Mouse (Mus musculus) cortical plate, adult 2 months (tissue): Measurements from ENCODE around the gene Crb1. TPM values are rescaled to one million over a fixed set of nuclear protein-coding genes. Genes with fewer than 3 reads are reported as not detected.

ENCODE experiments used
- H3K27ac ChIP-seq: fragments of 200-500 bp; 2 replicates; pipeline ENCODE4 v1.5.1; 2012; ENCODE audit warnings: low read length, control low read depth, inconsistent platforms; ENCODE audit not compliant: insufficient read depth
- H3K4me1 ChIP-seq: fragments of 200-500 bp; 2 replicates; pipeline ENCODE4 v1.6.1; 2011; ENCODE audit warnings: low read length; ENCODE audit not compliant: control insufficient read depth, insufficient read depth
- H3K4me3 ChIP-seq: fragments of 200-500 bp; 2 replicates; pipeline ENCODE4 v1.5.1; 2011; ENCODE audit warnings: mild to moderate bottlenecking, low read length, control low read depth; ENCODE audit not compliant: insufficient read depth
- CTCF ChIP-seq: fragments of 200-500 bp; IDR thresholded peaks from 2 replicates; pipeline ENCODE4 v1.5.1; 2011; ENCODE audit warnings: mild to moderate bottlenecking, control low read depth, low read length; ENCODE audit not compliant: insufficient read depth; ENCODE audit errors: extremely low read depth
- POLR2A ChIP-seq: fragments of 200-500 bp; IDR thresholded peaks from 2 replicates; pipeline ENCODE4 v1.6.1; 2011; ENCODE audit warnings: mild to moderate bottlenecking, low read length, control low read depth; ENCODE audit not compliant: insufficient read depth; ENCODE audit errors: extremely low read depth
- polyA plus RNA-seq: library from polyadenylated mRNA; depleted of rRNA; stranded (reverse); fragments of >200 nt; gene quantifications from 2 replicates; pipeline ENCODE4 v1.2.3, GENCODE M21; 2012; rRNA removed

Crb1 gene
- polyA plus RNA-seq, 1 experiment = 0.21 TPM

GRCm38 (mm10) chr1:139194011-139194410 lies 182.9 kb downstream of the Crb1 start:
- Histone ChIP-seq H3K4me3 (no peak overlapping the region), H3K27ac (no peak overlapping the region), H3K4me1 (no peaks in the 10 kb centered on the region)
- TF ChIP-seq CTCF (no peak), POLR2A (no peak)

- no peaks in the 10 kb centered on the region for H3K4me1 ChIP-seq
- TF ChIP-seq POLR2A (no peak), CTCF (no peak)
- no peak overlapping the region for H3K27ac ChIP-seq
- H3K4me3 ChIP-seq = no peak overlapping the region
These were observed 184.3 kb downstream of the Crb1 start for GRCm38 (mm10) chr1:139192635-139193034.

GRCm38 (mm10) chr1:139180481-139181149 lies 196.3 kb downstream of the Crb1 start:
- TF ChIP-seq POLR2A (no peak), CTCF (no peak)
- no peaks in the 10 kb centered on the region for H3K4me1 ChIP-seq
- H3K27ac ChIP-seq = no peak overlapping the region
- H3K4me3 ChIP-seq = no peak overlapping the region

GRCm38 (mm10) chr1:139179707-139180106 lies 197.2 kb downstream of the Crb1 start:
- no peak overlapping the region for H3K4me3 ChIP-seq
- no peak overlapping the region for H3K27ac ChIP-seq
- TF ChIP-seq CTCF (no peak), POLR2A (no peak)
- H3K4me1 ChIP-seq = no peaks in the 10 kb centered on the region

- no peak for TF ChIP-seq POLR2A
- Histone ChIP-seq H3K4me3 (no peak overlapping the region), H3K27ac (no peak overlapping the region), H3K4me1 (peaks cover 1% of the 10 kb centered on the region; the same call in 1 of the 2 replicates)
These were observed 202.7 kb downstream of the Crb1 start for GRCm38 (mm10) chr1:139174058-139174832.

DNA sequence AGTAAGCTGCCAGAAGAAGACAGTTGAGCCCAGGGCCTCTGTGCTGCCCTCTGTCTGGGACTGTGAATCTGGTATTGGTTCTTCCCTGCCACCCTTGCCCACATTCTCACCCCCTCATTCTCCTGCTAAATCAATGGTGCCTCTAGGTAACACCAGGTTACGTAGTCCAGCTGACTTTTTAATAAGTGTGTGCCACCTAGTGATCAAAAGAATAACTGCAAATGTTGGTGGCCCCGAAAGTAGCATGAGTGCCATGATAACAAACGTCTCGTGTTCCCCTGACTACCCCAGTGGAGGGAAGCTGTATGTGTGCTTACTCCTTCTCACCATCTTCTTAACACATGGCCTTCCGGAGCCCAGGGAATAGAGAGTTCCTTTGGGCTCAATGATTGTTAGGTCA lies 214.1 kb downstream of the Crb1 start:
- no peak overlapping the region for H3K4me3 ChIP-seq
- no peak overlapping the region for H3K27ac ChIP-seq
- H3K4me1 ChIP-seq = no peaks in the 10 kb centered on the region
- no peak for TF ChIP-seq POLR2A
- TF ChIP-seq CTCF = peak; percentile 37; the same call in 1 of the 2 replicates

GRCm38 (mm10) chr1:139161619-139162018 lies 215.3 kb downstream of the Crb1 start:
- Histone ChIP-seq H3K27ac (no peak overlapping the region), H3K4me3 (no peak overlapping the region), H3K4me1 (no peaks in the 10 kb centered on the region)
- TF ChIP-seq POLR2A = no peak
- TF ChIP-seq CTCF = peak; percentile 10; the same call in 1 of the 2 replicates

DNA sequence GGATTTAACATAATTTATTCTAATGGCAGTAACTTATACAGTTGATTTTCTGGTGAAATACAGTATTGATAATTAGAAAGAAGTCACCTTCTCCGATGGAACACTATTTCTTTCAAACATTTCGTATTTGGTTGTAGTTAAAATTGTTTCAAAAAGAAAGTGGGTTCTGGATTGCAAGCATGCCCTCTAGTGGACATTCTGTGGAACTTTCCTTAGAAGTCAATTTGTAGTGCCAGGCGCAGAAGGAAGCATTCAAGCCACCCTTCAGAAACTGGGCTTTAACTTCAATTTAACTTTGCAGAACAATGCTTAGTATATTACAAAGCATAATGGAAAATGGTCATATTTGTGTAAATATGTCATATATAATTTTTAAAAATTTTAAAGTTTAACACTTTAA lies 220.5 kb downstream of the Crb1 start:
- no peak overlapping the region for H3K4me3 ChIP-seq
- TF ChIP-seq CTCF = peak; percentile 59
- no peak for TF ChIP-seq POLR2A
- H3K4me1 ChIP-seq = no peaks in the 10 kb centered on the region
- no peak overlapping the region for H3K27ac ChIP-seq

GRCm38 (mm10) chr1:139153493-139153892 lies 223.4 kb downstream of the Crb1 start:
- TF ChIP-seq CTCF = no peak
- TF ChIP-seq POLR2A = no peak
- Histone ChIP-seq H3K4me1 (no peaks in the 10 kb centered on the region), H3K4me3 (no peak overlapping the region), H3K27ac (no peak overlapping the region)

- no peaks in the 10 kb centered on the region for H3K4me1 ChIP-seq
- TF ChIP-seq CTCF = no peak
- TF ChIP-seq POLR2A = no peak
- H3K27ac ChIP-seq = no peak overlapping the region
- no peak overlapping the region for H3K4me3 ChIP-seq
These were observed 223.9 kb downstream of the Crb1 start for GRCm38 (mm10) chr1:139153006-139153405.

Other genes with a start within 250 kb of the Crb1 start
- gene Zbtb41, start 45.2 kb upstream of the Crb1 start, polyA plus RNA-seq = 7.0 and 7.6 TPM in 2 replicates
- 0.17 and 0.27 TPM in 2 replicates for gene Aspm, start 77.7 kb upstream of the Crb1 start, polyA plus RNA-seq
- gene F13b, start 124.6 kb upstream of the Crb1 start, polyA plus RNA-seq = not detected in 2 replicates
- not detected in 2 replicates for gene Cfhr1, start 183.2 kb upstream of the Crb1 start, polyA plus RNA-seq